Mouse (Mus musculus): ENCODE measurements around the gene Mcm9.

Gene Mcm9

DNA sequence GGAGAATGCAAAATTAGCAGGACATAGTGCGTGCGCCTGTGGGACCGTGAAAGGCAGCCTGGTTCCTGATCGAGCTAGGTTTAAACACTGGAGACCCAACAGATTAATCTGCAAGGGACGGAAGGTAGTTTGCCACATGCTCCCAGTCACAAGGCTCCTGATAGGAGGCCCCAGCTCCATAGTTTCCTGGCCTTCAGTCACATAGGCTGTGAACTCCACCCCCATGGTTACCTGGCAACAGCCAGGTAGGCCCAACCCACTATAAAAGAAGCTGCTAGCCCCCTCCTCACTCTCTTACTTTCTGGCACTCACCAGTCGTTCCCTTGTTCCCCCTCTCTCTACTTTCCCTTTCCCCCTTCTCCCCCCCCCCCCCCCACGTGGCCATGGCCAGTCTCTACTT lies 50.1 kb downstream of the Mcm9 start:
- no peak for DNase-seq (ENCODE audit: low spot score)

GRCm38 (mm10) chr10:53568531-53568930 lies 61.7 kb downstream of the Mcm9 start:
- no peak for DNase-seq (ENCODE audit: low spot score)

DNA sequence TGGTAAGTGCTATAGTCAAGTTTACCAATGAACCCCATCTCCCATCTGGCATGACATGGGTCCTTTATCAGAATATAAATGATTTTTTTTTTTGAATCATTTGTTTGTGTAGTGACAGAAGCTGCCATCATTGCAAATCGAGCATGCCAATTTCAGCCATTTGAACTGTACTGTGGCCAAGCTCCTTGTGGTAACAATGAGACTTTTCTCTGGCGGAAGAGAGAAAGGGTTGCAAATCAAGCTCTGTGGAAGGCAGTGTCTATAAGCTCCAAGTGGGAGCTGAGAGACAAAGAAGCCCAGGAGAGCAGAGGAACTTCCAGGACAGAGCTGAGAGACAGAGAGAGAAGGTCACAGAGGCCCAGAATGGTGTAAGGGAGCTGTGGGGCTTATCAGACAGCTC lies 64.7 kb downstream of the Mcm9 start:
- no peak for DNase-seq (ENCODE audit: low spot score)

- no peak for DNase-seq (ENCODE audit: low spot score)
Measured at GRCm38 (mm10) chr10:53562001-53562400, 68.2 kb downstream of the Mcm9 start.

GRCm38 (mm10) chr10:53537596-53537995 lies 92.6 kb downstream of the Mcm9 start:
- no peak for DNase-seq (ENCODE audit: low spot score)

DNA sequence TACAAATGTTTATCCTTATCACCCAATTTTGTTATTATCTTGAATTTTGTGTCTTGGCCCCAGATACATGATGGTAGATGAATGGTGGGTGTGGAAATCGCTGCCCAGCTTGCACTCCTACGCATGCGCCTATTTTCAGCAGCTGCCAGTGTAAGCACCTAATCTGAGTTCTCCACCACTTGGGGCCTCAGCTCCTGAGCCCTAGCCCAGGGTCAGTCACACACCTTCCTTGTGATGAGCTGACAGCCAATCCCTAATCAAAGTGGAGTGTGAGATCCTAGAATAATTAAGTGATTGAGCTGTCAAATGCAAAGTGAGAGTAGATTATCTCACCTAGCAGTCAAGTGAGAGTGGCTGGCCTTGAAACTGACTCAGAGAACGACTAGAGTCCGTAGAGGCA lies 97.9 kb downstream of the Mcm9 start:
- no peak for DNase-seq (ENCODE audit: low spot score)

GRCm38 (mm10) chr10:53527838-53528773 lies 102.1 kb downstream of the Mcm9 start:
- peak; percentile 9 for DNase-seq (ENCODE audit: low spot score)

DNA sequence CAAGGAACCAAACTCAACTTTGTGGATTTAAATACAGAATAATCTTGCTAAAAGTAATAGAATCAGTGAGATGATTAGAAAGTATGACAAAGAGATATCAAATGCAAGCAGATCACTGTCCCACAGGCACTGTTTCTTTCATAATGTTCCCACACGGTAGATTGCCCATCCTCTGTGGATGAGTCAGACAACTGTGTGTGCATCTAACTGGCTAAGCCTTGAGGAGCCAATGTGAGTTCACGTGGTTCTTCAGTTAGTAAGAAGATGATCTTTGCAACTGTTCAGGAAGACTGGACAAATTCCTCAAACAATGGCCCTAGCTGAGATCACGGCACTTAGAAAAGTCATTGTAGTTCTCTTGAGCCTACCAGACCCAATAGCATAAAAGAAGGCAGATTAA lies 102.9 kb downstream of the Mcm9 start:
- no peak for DNase-seq (ENCODE audit: low spot score)

GRCm38 (mm10) chr10:53526350-53526749 lies 103.9 kb downstream of the Mcm9 start:
- DNase-seq (ENCODE audit: low spot score) = no peak

GRCm38 (mm10) chr10:53525265-53525976 lies 104.8 kb downstream of the Mcm9 start:
- DNase-seq (ENCODE audit: low spot score) = peak; percentile 29

GRCm38 (mm10) chr10:53519068-53519954 lies 110.9 kb downstream of the Mcm9 start:
- no peak for DNase-seq (ENCODE audit: low spot score)

GRCm38 (mm10) chr10:53518599-53518913 lies 111.7 kb downstream of the Mcm9 start:
- no peak for DNase-seq (ENCODE audit: low spot score)

DNA sequence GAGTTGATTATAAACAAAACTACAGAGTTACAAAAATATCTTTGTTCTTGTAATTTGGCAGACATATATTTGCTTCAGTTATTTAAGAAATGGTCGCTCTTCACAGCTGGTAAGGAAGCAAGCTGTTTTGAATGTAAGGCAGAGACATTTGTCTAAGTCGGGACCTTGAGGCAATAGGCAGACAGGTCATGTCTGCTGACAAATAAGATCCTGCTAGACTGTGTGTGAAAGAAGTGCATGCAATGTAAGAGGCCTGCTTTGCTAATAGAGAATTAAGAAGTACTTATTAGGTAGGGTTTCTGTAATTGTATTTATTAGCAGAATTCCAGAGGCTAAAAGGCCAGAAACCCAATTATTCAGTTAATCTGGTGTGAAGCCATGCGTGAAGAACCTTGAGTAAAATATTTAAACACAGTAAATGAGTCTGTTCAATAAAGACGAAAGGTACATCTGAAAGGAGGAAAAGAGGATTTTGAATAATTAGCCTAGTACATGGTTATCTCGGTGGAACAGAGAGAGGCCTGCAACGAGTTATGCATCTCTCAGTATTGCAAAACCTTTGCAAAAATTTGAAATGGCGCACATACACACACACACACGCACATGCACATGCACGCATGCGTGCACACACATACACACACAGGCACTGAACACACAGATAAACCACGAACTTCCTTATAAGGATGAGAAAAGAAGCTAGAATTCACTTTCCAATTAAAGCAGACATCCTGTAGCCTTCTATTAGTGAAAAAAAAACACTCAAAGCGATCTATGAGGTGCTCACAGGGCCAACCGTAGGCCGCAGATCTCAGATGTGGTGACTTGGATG lies 112.3 kb downstream of the Mcm9 start:
- no peak for DNase-seq (ENCODE audit: low spot score)

DNA sequence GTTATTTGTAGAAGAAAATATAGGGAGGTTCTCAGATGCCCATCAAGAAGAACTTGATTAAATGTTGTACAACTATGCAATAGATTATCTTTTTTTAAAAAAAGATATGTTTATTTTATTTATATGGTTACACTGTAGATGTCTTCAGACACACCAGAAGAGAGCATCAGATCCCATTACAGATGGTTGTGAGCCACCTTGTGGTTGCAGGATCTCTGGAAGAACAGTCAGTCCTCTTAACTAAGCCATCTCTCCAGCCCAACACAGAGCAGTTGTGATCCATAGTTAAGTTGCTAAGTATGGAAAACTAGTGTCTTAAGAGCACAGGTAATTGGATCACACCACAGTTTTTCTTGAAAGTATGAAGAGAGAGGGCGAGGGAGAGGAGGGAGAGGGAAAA lies 117.7 kb downstream of the Mcm9 start:
- DNase-seq (ENCODE audit: low spot score) = no peak

DNA sequence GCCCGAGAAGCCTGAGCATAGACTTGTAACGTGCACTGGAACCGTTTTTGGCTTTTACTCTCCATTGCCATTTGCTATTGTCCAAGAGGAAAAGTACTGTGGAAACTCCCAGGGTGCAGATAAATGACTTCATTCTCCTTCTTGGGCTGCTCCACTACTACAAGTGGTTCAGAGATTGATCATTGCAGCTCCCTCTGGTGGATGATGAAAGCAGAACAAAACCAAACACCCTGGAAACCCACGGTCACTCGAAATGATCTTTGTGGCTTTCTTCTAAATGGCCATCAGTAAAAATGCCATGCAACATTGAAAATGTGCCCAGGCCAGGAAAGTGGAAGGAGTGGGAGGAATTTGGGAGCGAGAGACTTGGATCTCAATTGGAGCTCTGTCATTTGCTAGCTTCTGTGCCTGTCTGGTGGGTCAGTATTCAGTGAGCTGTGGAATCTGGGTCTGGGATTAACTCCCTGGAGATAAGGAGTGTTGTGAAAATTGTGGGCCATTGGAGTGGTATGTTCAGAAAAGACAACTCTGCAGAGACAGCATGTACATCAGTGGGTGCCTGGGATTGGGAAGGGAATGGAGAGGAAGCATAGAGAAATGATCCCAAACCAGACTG lies 121.0 kb downstream of the Mcm9 start:
- DNase-seq (ENCODE audit: low spot score) = peak; percentile 36

DNA sequence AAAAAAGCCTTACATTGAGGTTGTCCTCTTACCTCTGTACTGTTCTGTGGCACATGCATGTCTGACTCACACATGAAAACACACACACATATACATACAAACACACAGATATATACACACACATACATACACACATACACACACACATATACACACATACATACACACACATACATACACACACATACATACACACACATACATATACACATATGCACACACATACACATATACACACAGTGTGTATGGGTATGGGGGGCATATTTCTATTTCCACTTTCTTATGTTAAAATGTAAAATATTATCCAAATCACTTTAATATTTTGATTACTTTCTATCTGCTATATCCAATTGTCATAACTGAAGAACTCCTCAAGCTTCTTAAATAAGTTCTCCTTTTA lies 121.6 kb downstream of the Mcm9 start:
- DNase-seq (ENCODE audit: low spot score) = no peak

- no peak for DNase-seq (ENCODE audit: low spot score)
Measured at GRCm38 (mm10) chr10:53505526-53505925, 124.7 kb downstream of the Mcm9 start.

DNA sequence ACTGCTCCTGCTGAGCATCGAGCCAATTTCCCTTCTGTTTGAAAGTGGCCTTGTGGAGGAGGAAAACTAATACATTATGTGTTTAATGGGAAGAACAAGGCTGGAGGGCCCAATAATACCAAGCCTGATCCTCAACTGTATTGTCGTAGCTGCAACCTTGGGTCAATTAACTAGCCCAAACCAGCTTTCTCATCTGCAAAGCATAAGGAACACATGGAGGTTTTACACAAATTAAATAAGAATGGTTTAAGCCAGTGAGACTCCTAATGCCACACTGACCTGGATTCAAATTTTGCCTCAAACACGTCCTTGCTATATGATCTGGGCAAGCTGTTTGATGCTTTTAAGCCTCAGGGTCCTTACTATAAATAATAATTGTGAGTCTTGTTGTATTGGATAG lies 125.2 kb downstream of the Mcm9 start:
- DNase-seq (ENCODE audit: low spot score) = no peak

- DNase-seq (ENCODE audit: low spot score) = no peak
Measured at GRCm38 (mm10) chr10:53502875-53503816, 127.1 kb downstream of the Mcm9 start.

GRCm38 (mm10) chr10:53502471-53502870 lies 127.8 kb downstream of the Mcm9 start:
- DNase-seq (ENCODE audit: low spot score) = no peak
